Mouse (Mus musculus) heart, embryonic 11.5 days (tissue): Measurements from ENCODE around the gene Fam71e1. TPM values are rescaled to one million over a fixed set of nuclear protein-coding genes. Genes with fewer than 3 reads are reported as not detected.

Source experiments
- ATAC-seq: fragments of 200-750 bp; cut with Nextera tagmentation; replicated peaks from 2 replicates; pipeline ENCODE4 v1.8.0; 2017; ENCODE audit warnings: moderate library complexity; ENCODE audit not compliant: insufficient number of reproducible peaks, low FRiP score, low TSS enrichment
- H3K27ac ChIP-seq: fragments of 300-500 bp; sonication (generic); 2 replicates; pipeline ENCODE4 v1.5.1; 2014; ENCODE audit warnings: mild to moderate bottlenecking, low read depth, low read length
- H3K27me3 ChIP-seq: fragments of 300-500 bp; sonication (generic); 2 replicates; pipeline ENCODE4 v1.6.1; 2014; ENCODE audit warnings: mild to moderate bottlenecking, low read length, mixed read lengths; ENCODE audit not compliant: control insufficient read depth, insufficient read depth
- H3K36me3 ChIP-seq: fragments of 300-500 bp; sonication (generic); 2 replicates; pipeline ENCODE4 v1.6.1; 2014; ENCODE audit warnings: mild to moderate bottlenecking, low read length, moderate library complexity, mixed read lengths; ENCODE audit not compliant: control insufficient read depth, insufficient read depth
- H3K4me1 ChIP-seq: fragments of 300-500 bp; sonication (generic); 2 replicates; pipeline ENCODE4 v1.6.1; 2014; ENCODE audit warnings: low read length; ENCODE audit not compliant: control insufficient read depth, insufficient read depth
- H3K4me2 ChIP-seq: fragments of 300-500 bp; sonication (generic); 2 replicates; pipeline ENCODE4 v1.6.1; 2014; ENCODE audit warnings: mild to moderate bottlenecking, moderate library complexity
- H3K4me3 ChIP-seq: fragments of 300-500 bp; sonication (generic); 2 replicates; pipeline ENCODE4 v1.5.1; 2014; ENCODE audit warnings: low read depth, low read length
- H3K9ac ChIP-seq: fragments of 300-500 bp; sonication (generic); 2 replicates; pipeline ENCODE4 v1.6.1; 2014; ENCODE audit warnings: mild to moderate bottlenecking, low read depth, low read length, moderate library complexity
- H3K9me3 ChIP-seq: fragments of 300-500 bp; sonication (generic); replicated peaks from 2 replicates; pipeline ENCODE4 v1.6.1; 2016; ENCODE audit warnings: low read length; ENCODE audit not compliant: control insufficient read depth
- WGBS: fragments of 180-500 bp; shearing (Covaris S2); extraction: QIAGEN DNeasy Blood & Tissue Kit; methylation state at CpG from one replicate; pipeline ENCODE4 v1.1.7; 2014; ENCODE audit not compliant: insufficient replicate concordance; 5-methylcytosine and 5-hydroxymethylcytosine counted together
- polyA plus RNA-seq: library from polyadenylated mRNA; unstranded; fragments of >200 nt; fragmentation: Nextera tagmentation; extraction: Ambion mirVana; gene quantifications from 2 replicates; pipeline ENCODE4 v1.2.1, GENCODE M21; 2014

Fam71e1 gene
- polyA plus RNA-seq, 1 experiment from 2014 or later, result 10.6 TPM

DNA sequence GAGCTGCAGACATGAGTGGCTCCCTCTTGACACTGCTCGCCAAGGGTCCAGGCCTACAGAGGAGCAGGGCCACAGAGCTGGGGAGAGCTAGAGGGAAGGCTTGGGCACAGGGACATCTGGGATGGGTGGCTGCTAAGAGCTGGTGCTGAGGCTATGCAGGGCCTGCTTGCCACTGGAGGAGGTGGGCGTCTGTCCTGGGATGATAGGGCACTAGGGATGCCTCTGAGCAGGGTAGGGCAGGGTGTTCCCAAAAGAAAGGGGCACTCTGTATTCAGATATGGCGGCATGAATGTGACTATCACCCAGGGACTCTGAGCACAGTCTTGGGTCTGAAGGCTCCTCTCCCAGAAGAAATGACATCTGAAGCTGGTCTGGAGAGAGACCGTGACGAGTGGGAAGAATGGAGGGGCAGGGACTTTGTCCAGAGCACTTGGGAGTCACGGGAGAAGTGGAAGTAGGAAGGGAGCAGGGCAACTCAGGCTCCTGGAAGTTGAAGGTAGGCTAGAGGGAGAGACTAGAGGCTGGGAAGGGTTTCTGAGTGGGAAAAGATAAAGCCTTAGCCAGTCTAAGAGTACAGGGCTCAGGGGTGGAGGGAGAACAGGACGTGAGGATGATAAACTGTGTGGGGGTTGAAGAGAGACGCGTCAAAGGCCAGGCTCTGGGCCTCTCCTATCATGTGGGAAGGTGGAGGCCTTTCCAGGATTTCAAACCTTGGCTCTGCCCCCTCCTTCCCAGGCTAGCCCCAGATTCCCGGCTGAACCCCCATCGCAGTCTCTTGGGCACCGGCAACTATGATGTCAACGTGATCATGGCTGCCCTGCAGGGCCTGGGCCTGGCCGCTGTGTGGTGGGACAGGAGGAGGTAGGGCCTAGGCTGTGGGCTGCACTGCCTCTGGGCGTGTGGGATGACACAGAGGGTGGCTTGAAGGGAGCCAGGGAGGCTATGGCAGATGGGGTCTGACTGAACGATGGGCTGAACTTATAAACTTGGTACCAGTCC lies 26.4 kb upstream of the Fam71e1 start:
- no peaks in the 10 kb centered on the region for H3K36me3 ChIP-seq
- no peak for ATAC-seq
- WGBS, result 53% methylated on average over 16 of the region's 16 CpGs

DNA sequence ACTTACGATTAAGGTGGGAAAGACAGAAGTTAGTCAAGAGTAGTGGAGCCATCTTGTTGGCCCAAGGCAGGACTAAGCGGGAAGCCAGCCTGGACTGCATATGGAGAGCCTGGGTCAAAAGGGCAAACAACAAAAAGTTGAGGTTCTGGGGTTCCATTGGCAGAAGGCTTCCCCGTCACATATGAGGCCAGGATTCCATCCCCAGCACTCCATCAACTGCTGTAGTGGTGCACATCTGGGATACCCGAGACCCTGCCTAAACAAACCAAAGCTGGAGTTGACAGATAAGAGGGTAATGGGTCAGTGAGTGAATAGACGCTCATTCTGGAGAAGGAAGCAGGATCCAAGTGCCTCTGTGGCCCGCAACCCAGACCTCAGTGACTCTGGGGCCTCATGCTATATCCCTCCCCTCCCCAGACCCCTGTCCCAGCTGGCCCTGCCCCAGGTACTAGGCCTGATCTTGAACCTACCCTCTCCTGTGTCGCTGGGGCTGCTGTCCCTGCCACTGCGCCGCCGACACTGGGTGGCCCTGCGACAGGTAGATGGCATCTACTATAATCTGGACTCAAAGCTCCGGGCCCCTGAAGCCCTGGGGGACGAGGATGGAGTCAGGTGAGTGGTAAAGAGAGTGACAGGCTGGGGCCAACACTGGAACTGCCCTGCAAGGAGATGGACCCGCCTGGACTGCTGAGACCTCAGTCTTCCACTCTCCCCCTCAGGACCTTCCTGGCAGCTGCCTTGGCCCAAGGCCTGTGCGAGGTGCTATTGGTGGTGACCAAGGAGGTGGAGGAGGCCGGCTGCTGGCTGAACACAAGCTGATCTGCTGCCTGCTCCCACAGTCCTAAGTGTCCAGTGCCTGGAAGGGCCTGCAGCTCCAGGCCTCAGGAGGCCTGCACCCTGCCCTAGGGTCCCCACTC lies 25.4 kb upstream of the Fam71e1 start:
- Histone ChIP-seq H3K27ac (peak overlapping the region; percentile 100), H3K36me3 (no peaks in the 10 kb centered on the region), H3K4me2 (peak overlapping the region; percentile 84), H3K9ac (peak overlapping the region; percentile 43; the same call in 1 of the 2 replicates), H3K9me3 (no peaks in the 10 kb centered on the region), H3K4me1 (peaks cover 61% of the 10 kb centered on the region), H3K4me3 (no peak overlapping the region), H3K27me3 (no peaks in the 10 kb centered on the region)
- ATAC-seq, result no peak
- 67% methylated on average over 16 of the region's 16 CpGs for WGBS

More for the DNA sequence above, 26.4 kb upstream of the Fam71e1 start:
- H3K27ac ChIP-seq, result peak overlapping the region; percentile 100
- H3K4me2 ChIP-seq, result peak overlapping the region; percentile 84
- peak overlapping the region; percentile 55 for H3K4me3 ChIP-seq
- H3K27me3 ChIP-seq, result no peaks in the 10 kb centered on the region
- peak overlapping the region; percentile 73 for H3K9ac ChIP-seq
- peaks cover 60% of the 10 kb centered on the region for H3K4me1 ChIP-seq
- H3K9me3 ChIP-seq, result no peaks in the 10 kb centered on the region

DNA sequence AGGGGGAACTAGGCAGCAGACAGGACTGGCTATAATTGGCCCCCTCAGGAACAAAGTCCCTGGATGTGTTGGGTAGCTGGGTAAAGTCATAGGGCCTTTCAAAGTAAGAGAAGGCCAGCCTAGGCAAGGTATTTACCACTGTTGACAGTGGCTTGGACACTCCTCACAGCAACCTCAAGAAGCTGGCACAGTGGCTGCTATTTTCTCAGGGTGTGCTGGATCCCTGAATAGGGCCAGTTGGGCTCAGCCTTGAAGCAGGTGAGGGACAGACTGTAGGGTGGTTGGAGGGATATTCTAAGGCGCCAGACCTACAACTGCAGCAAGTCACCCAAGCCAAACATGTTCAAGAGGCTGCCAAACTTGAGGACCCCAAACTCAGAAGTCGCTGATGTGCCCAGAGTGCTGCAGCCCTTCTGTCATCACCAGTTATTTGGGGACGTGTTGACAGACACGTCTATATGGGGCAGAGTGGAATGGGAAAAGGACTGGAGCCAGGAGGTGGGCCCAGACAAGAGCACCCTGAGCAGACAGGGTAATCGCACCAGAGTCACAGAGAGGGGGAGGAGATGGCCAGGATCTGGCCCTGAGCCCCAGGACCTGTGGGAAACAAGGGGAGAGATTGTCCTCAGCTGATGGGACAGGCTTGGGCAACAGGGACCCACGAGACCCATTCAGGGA lies 24.4 kb upstream of the Fam71e1 start:
- 24% methylated on average over 6 of the region's 6 CpGs for WGBS
- Histone ChIP-seq H3K4me3 (no peak overlapping the region), H3K36me3 (no peaks in the 10 kb centered on the region), H3K27ac (peak overlapping the region; percentile 100), H3K4me2 (peak overlapping the region; percentile 71), H3K9me3 (no peaks in the 10 kb centered on the region), H3K27me3 (no peaks in the 10 kb centered on the region), H3K4me1 (peaks cover 61% of the 10 kb centered on the region), H3K9ac (peak overlapping the region; percentile 96)
- peak; percentile 23 for ATAC-seq

DNA sequence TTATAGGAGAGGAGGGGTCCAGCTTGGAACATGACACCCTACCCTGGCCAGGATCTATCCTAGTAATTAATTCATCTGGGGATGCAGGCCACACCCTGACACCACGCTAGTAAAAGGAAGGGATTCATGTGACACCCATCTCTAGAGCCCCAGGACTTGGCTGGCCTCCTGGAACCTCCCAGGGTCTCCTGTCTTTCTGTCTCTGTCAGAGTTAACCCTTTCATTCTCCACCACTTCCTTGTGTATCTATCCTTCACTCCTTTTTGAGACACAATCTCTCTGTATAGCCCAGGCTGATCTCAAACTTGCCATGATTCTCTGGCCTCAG lies 23.9 kb upstream of the Fam71e1 start:
- peak overlapping the region; percentile 100 for H3K27ac ChIP-seq
- peak overlapping the region; percentile 96 for H3K9ac ChIP-seq
- no peaks in the 10 kb centered on the region for H3K9me3 ChIP-seq
- WGBS, result 0% methylated on average over 1 of the region's 1 CpGs
- peaks cover 61% of the 10 kb centered on the region for H3K4me1 ChIP-seq
- H3K27me3 ChIP-seq, result no peaks in the 10 kb centered on the region
- ATAC-seq, result no peak
- H3K36me3 ChIP-seq, result no peaks in the 10 kb centered on the region
- H3K4me3 ChIP-seq, result no peak overlapping the region
- peak overlapping the region; percentile 71 for H3K4me2 ChIP-seq

DNA sequence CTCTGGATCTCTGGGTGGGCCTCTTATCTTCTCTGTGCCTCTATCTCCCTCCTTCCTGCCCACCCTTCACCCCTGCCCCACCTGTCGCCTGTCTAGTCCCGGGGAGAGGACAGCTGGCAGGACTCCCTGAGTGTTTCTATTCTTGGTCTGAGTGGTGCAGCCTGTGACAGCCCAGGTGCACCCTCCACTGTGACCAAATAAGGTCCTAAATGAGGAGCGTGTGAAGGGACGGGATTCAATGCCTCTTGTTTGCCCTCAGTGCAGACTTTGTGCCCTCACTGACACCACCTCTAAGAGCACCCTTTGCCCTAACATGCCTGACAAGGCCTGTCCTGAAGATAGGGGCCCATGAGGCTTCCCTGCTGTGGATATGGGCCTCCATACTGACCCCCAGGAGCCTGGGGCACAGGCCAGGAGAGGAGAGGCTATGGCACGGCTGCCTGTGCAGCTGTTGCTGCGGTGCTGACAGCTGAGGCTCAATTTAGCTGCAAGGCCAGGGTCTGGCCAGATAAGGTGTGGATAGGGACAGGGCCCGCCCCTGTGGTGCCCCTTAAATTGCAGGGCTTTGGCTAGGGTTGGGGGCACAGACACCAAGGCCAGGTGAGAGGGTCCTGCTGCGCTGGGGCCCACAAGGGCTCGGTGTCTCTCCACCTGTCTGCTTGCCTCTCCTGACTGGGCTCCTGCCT lies 23.3 kb upstream of the Fam71e1 start:
- H3K4me1 ChIP-seq, result peaks cover 61% of the 10 kb centered on the region
- H3K27ac ChIP-seq, result peak overlapping the region; percentile 100
- peak; percentile 69 for ATAC-seq
- no peaks in the 10 kb centered on the region for H3K36me3 ChIP-seq
- no peaks in the 10 kb centered on the region for H3K9me3 ChIP-seq
- no peaks in the 10 kb centered on the region for H3K27me3 ChIP-seq
- peak overlapping the region; percentile 58 for H3K4me3 ChIP-seq
- 10% methylated on average over 9 of the region's 9 CpGs for WGBS
- H3K9ac ChIP-seq, result peak overlapping the region; percentile 96
- peak overlapping the region; percentile 71 for H3K4me2 ChIP-seq

DNA sequence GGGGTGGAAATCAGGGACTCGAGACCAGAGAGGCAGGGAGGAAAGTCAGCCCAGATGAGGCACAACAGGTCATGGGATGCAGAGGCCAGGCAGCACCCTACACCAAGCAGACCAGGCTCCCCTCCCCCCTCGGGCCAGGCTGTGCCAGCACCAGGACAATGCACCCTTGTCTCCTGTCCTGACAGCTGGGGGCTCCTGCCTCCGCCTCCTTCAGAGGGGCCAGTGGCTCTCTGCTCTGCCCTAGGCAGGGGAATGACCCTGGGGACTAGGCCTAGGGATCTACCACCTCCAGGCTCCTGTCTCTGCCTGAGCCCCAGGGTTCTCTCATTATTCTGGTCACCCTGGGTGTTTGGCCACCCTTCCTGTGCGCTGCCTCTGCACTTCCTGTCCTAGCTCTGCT lies 22.0 kb upstream of the Fam71e1 start:
- no peak for ATAC-seq
- H3K4me2 ChIP-seq, result peak overlapping the region; percentile 71
- H3K36me3 ChIP-seq, result no peaks in the 10 kb centered on the region
- H3K27ac ChIP-seq, result peak overlapping the region; percentile 100
- peaks cover 49% of the 10 kb centered on the region for H3K4me1 ChIP-seq
- WGBS, result 6% methylated on average over 4 of the region's 4 CpGs
- H3K9me3 ChIP-seq, result no peaks in the 10 kb centered on the region
- H3K27me3 ChIP-seq, result no peaks in the 10 kb centered on the region
- peak overlapping the region; percentile 58 for H3K4me3 ChIP-seq
- H3K9ac ChIP-seq, result peak overlapping the region; percentile 96

DNA sequence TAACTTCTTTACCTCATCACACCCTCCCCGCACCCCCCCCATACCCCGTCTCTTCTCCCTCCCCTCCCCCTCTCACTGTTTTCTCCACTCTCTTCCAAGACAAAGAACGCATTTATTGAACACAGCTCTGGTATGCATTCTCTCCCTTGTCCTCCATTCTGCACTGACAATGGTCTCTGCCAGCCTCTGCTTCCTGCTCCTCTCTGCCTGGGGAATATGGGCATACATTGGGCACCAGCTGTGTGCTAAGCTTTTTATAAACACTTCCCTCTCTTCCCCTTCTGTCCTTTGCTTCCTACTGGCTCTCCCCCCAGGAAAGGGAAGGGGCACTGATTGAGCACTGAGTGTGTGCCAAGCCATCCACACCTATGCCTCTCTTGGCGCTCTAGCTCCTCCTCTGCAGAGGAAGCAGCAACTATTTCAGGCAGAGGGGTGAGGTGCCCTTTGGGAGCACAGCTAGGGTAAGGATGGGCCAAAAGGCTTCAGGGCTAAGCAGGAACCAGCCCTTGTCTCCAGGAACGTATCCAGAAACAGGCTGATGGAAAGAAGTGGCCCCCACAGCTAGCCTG lies 21.3 kb upstream of the Fam71e1 start:
- Histone ChIP-seq H3K4me1 (peaks cover 42% of the 10 kb centered on the region), H3K4me3 (peak overlapping the region; percentile 58), H3K27ac (peak overlapping the region; percentile 100), H3K9me3 (no peaks in the 10 kb centered on the region), H3K9ac (peak overlapping the region; percentile 96), H3K4me2 (peak overlapping the region; percentile 71), H3K27me3 (no peaks in the 10 kb centered on the region), H3K36me3 (no peaks in the 10 kb centered on the region)
- whole genome bisulfite sequencing, result 12% methylated on average over 5 of the region's 5 CpGs
- no peak for ATAC-seq
